Mouse (Mus musculus) lung, embryonic 14.5 days (tissue): ENCODE data around the gene Slc34a2. TPM values are rescaled to one million over a fixed set of nuclear protein-coding genes. Genes with fewer than 3 reads are reported as not detected.

Source experiments
- ATAC-seq: fragments of 200-750 bp; cut with Nextera tagmentation; 2 replicates; pipeline ENCODE4 v1.8.0; 2017; ENCODE audit warnings: mild to moderate bottlenecking, moderate TSS enrichment, moderate library complexity; ENCODE audit not compliant: insufficient read depth
- DNase-seq: peaks from one replicate; pipeline ENCODE4 v3.0.0-alpha.2; 2015
- H3K27ac ChIP-seq: fragments of 300-500 bp; sonication (generic); 2 replicates; pipeline ENCODE4 v1.5.1; 2014; ENCODE audit warnings: low read depth, mild to moderate bottlenecking, moderate library complexity
- H3K27me3 ChIP-seq: fragments of 300-500 bp; sonication (generic); 2 replicates; pipeline ENCODE4 v1.6.1; 2014; ENCODE audit warnings: low read length, control low read depth; ENCODE audit not compliant: insufficient read depth
- H3K36me3 ChIP-seq: fragments of 300-500 bp; sonication (generic); 2 replicates; pipeline ENCODE4 v1.6.1; 2014; ENCODE audit warnings: control low read depth; ENCODE audit not compliant: insufficient read depth
- H3K4me1 ChIP-seq: fragments of 300-500 bp; sonication (generic); 2 replicates; pipeline ENCODE4 v1.6.1; 2014; ENCODE audit warnings: antibody characterized with exemption, control low read depth; ENCODE audit not compliant: insufficient read depth
- H3K4me2 ChIP-seq: fragments of 300-500 bp; sonication (generic); 2 replicates; pipeline ENCODE4 v1.6.1; 2014; ENCODE audit warnings: mild to moderate bottlenecking
- H3K4me3 ChIP-seq: fragments of 300-500 bp; sonication (generic); 2 replicates; pipeline ENCODE4 v1.5.1; 2014; ENCODE audit warnings: low read depth, low read length
- H3K9ac ChIP-seq: fragments of 300-500 bp; sonication (generic); 2 replicates; pipeline ENCODE4 v1.6.1; 2014
- H3K9me3 ChIP-seq: fragments of 300-500 bp; sonication (generic); 2 replicates; pipeline ENCODE4 v1.6.1; 2016; ENCODE audit warnings: low read depth, low read length, control low read depth
- CTCF ChIP-seq: IDR thresholded peaks from 2 replicates; pipeline ENCODE4 v1.5.1; 2016; ENCODE audit warnings: antibody characterized with exemption, low read depth
- WGBS: fragments of 180-500 bp; shearing (Covaris S2); extraction: QIAGEN DNeasy Blood & Tissue Kit; methylation state at CpG from one replicate; pipeline ENCODE4 v1.1.7; 2014; 5-methylcytosine and 5-hydroxymethylcytosine counted together
- polyA plus RNA-seq: library from polyadenylated mRNA; unstranded; fragments of >200 nt; fragmentation: Nextera tagmentation; extraction: Ambion mirVana; gene quantifications from 2 replicates; pipeline ENCODE4 v1.2.1, GENCODE M21; 2014

The Slc34a2 gene
- polyA plus RNA-seq, 1 experiment from 2014 or later: 0.67 TPM

GRCm38 (mm10) chr5:53053246-53053645, 15.4 kb downstream of the Slc34a2 start:
- no peaks in the 10 kb centered on the region for H3K36me3 ChIP-seq
- no peaks in the 10 kb centered on the region for H3K9me3 ChIP-seq
- no peak overlapping the region for H3K4me2 ChIP-seq
- WGBS: 79% methylated on average over 2 of the region's 2 CpGs
- no peak for TF ChIP-seq CTCF
- DNase-seq (no peak), ATAC-seq (no peak)
- H3K4me1 ChIP-seq: no peaks in the 10 kb centered on the region
- no peak overlapping the region for H3K27ac ChIP-seq
- no peak overlapping the region for H3K4me3 ChIP-seq
- peaks cover 11% of the 10 kb centered on the region for H3K27me3 ChIP-seq
- H3K9ac ChIP-seq: no peak overlapping the region

GRCm38 (mm10) chr5:53061532-53062130, 23.8 kb downstream of the Slc34a2 start:
- DNase-seq: no peak
- Histone ChIP-seq H3K9me3 (no peaks in the 10 kb centered on the region), H3K9ac (no peak overlapping the region), H3K4me2 (no peak overlapping the region), H3K4me3 (no peak overlapping the region), H3K36me3 (no peaks in the 10 kb centered on the region), H3K27ac (no peak overlapping the region), H3K27me3 (no peaks in the 10 kb centered on the region), H3K4me1 (no peaks in the 10 kb centered on the region)
- ATAC-seq: no peak
- WGBS: 88% methylated on average over 9 of the region's 9 CpGs
- no peak for TF ChIP-seq CTCF

DNA sequence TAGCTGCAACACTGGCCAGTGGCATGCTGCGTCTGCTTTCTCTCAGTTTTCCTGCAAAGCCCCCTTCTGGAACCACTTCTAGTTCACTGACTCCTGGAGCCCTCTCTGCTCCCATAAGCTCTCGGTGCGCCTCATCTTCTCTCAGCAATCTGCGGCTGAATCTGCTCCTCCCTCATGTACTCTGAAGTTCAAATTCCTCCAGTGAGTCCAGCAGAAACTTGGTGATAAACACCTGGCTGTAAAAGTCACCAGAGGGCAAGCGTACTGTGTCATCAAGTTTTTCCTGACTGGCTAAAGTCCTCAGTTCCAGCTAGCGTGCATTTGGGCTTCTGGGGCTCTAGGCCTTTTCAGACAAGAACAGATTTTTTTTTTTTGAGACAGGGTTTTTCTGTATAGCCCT, 36.7 kb downstream of the Slc34a2 start:
- Histone ChIP-seq H3K4me3 (no peak overlapping the region), H3K9ac (no peak overlapping the region), H3K9me3 (no peaks in the 10 kb centered on the region), H3K4me1 (no peaks in the 10 kb centered on the region), H3K36me3 (no peaks in the 10 kb centered on the region), H3K4me2 (no peak overlapping the region), H3K27ac (no peak overlapping the region), H3K27me3 (no peaks in the 10 kb centered on the region)
- no peak for DNase-seq
- no peak for ATAC-seq
- TF ChIP-seq CTCF: no peak
- 52% methylated on average over 6 of the region's 6 CpGs for WGBS

DNA sequence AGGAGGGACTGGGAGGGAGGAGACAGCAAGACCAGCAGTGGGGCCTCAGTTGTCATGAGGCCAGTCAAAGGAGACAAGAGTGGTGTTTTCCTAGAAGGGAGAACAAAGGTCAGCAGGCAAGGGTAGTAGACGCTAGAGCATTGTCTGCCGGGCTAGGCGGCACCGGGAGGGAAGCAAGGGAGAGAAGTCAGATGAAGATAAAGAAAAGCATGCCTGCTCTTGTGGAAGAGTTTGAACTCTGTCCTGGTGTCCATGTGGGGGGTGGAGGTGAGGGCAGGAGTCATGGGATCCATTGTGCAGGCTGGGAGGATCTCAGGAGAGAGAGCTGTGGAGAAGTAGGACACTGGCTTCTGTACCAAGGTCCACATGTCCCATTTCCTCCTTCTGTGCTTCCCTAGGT, 40.6 kb downstream of the Slc34a2 start:
- TF ChIP-seq CTCF: no peak
- no peak overlapping the region for H3K27ac ChIP-seq
- H3K9me3 ChIP-seq: no peaks in the 10 kb centered on the region
- DNase-seq: no peak
- WGBS: 52% methylated on average over 4 of the region's 4 CpGs
- H3K27me3 ChIP-seq: no peaks in the 10 kb centered on the region
- H3K4me2 ChIP-seq: no peak overlapping the region
- H3K9ac ChIP-seq: no peak overlapping the region
- no peaks in the 10 kb centered on the region for H3K4me1 ChIP-seq
- H3K36me3 ChIP-seq: no peaks in the 10 kb centered on the region
- no peak for ATAC-seq
- H3K4me3 ChIP-seq: no peak overlapping the region

DNA sequence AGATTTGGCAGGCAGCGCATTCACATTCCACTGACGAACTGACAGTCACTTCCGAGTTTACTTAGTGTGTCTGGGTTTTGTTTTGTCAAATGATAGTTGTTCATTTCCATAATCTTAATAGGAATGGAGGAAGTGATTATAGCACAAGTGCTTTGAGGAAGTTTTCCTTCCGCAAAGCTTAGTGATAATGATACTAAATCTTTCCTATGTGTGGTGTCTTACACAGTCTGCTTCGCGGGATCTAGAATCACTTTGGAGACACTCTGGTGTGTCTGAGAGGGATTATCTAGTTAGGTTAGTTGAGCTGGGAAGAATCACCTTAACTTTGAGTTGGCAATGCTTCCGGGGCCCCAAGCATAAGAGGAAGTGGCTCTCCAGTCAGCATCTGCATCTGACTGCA, 49.6 kb downstream of the Slc34a2 start:
- no peak overlapping the region for H3K4me2 ChIP-seq
- no peaks in the 10 kb centered on the region for H3K9me3 ChIP-seq
- no peak for TF ChIP-seq CTCF
- H3K27ac ChIP-seq: no peak overlapping the region
- H3K4me3 ChIP-seq: no peak overlapping the region
- ATAC-seq (no peak), DNase-seq (no peak)
- H3K36me3 ChIP-seq: no peaks in the 10 kb centered on the region
- H3K4me1 ChIP-seq: no peaks in the 10 kb centered on the region
- no peaks in the 10 kb centered on the region for H3K27me3 ChIP-seq
- 83% methylated on average over 7 of the region's 7 CpGs for whole genome bisulfite sequencing
- H3K9ac ChIP-seq: no peak overlapping the region

DNA sequence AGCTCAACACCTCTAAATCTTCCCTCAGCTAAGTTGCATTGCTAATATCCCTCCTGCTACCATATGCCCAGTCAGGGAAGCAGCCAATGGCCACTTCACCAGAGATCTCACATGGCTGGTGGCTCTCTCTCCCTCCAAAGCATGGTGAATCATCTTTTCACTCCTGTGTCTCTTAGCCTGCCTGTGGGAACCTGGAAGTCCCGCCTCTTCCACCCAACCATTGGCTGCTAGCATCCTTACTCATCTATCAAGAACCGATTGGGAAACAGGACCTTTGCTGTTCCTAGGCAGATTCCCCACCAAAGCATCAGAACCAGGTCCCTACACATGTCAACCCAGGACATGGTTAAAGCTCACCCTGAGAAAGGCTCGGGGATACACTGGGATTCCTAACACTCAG, 53.5 kb downstream of the Slc34a2 start:
- no peak for TF ChIP-seq CTCF
- H3K27ac ChIP-seq: no peak overlapping the region
- no peaks in the 10 kb centered on the region for H3K36me3 ChIP-seq
- H3K9ac ChIP-seq: no peak overlapping the region
- no peaks in the 10 kb centered on the region for H3K4me1 ChIP-seq
- no peaks in the 10 kb centered on the region for H3K27me3 ChIP-seq
- H3K4me3 ChIP-seq: no peak overlapping the region
- WGBS: 67% methylated on average over 3 of the region's 3 CpGs
- DNase-seq (no peak), ATAC-seq (no peak)
- no peaks in the 10 kb centered on the region for H3K9me3 ChIP-seq
- H3K4me2 ChIP-seq: no peak overlapping the region

DNA sequence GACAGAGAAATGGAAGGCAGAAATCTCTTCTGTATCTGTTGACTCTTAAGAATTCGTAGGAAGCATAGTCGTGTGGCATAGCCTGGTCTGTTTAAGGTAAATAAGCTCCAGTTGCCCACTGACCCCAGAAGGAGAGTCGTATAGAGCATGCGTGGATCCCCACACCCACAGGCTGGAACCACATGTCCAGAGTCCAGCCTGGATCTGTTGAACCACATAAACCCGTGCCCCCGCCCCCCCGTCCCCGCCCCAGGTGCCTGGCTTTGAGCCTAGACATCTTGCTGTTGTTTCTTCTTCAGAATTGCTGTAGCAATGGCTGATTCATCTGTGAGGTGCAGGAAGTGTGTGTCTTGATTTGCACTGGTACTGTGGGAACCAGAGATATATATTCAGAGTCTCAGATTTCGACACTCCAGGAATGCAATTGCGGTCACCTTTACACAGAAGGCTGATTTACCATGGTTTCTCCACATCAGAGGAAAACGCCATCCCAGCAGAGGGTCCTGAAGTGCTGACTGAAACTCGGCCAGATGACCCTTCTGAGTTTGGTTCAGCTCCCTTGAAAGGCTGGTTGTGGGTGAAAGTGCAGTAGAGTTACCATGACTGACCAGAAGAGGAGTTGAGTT, 64.1 kb downstream of the Slc34a2 start:
- Histone ChIP-seq H3K36me3 (no peaks in the 10 kb centered on the region), H3K4me2 (no peak overlapping the region), H3K27ac (no peak overlapping the region), H3K9me3 (no peaks in the 10 kb centered on the region), H3K4me3 (no peak overlapping the region), H3K9ac (no peak overlapping the region), H3K27me3 (no peaks in the 10 kb centered on the region), H3K4me1 (peaks cover 10% of the 10 kb centered on the region; the same call in 1 of the 2 replicates)
- no peak for TF ChIP-seq CTCF
- DNase-seq (no peak), ATAC-seq (no peak)
- 72% methylated on average over 12 of the region's 12 CpGs for WGBS
